Mouse (Mus musculus): ENCODE data around the gene Olfr1113. TPM values are rescaled to one million over a fixed set of nuclear protein-coding genes. Genes with fewer than 3 reads are reported as not detected.
"Not testable (repeated sequence)": the region's sequence is repeated elsewhere in the genome, so short reads cannot be mapped to it uniquely, and the experiment has no call there.

Gene Olfr1113
- polyA plus RNA-seq (2014; fragmentation: Nextera tagmentation; extraction: Ambion mirVana): not detected in 2 replicates

DNA sequence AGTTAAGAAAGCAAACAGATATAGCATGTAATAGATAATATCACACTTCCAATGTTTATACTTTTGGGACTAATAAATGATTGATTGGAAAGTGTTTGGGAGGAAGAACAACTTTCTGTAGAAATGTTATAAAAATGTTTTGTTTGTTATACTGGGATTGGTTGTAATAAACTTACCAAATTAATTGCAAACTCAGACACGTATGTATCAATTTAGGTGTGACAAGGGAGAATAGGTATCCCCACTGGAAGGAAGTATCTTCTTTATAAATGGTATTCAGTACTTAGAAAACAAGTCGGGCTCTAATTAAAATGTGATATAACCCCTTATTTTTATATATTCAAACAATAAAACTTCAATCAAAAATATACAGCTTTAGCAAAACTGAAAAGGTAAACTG lies at the start of gene Olfr1113:
Gene Olfr1113 (plus strand): TSS at position 301 of the 400 bp plus-strand sequence.
- Histone ChIP-seq H3K27me3 (replicated peaks; ENCODE audit: control insufficient read depth, insufficient read depth, low read length) (no peaks in the 10 kb centered on the region), H3K9ac (ENCODE audit: low read depth, low read length) (no peak within 1 kb of the TSS), H3K9me3 (ENCODE audit: control insufficient read depth, low read length) (no peaks in the 10 kb centered on the region), H3K4me1 (replicated peaks; ENCODE audit: control insufficient read depth, insufficient read depth, low read length) (no peaks in the 10 kb centered on the region), H3K36me3 (ENCODE audit: control insufficient read depth, insufficient read depth, low read length) (no peaks in the 10 kb centered on the region), H3K4me3 (ENCODE audit: low read depth, low read length) (no peak within 1 kb of the TSS), H3K4me2 (no peak within 1 kb of the TSS), H3K27ac (ENCODE audit: low read depth, low read length) (no peak within 1 kb of the TSS)
- WGBS: 76% methylated on average over 2 of the region's 2 CpGs
- DNase-seq (ENCODE audit: low spot score) (no peak), ATAC-seq (replicated peaks; ENCODE audit: low FRiP score) (no peak)

DNA sequence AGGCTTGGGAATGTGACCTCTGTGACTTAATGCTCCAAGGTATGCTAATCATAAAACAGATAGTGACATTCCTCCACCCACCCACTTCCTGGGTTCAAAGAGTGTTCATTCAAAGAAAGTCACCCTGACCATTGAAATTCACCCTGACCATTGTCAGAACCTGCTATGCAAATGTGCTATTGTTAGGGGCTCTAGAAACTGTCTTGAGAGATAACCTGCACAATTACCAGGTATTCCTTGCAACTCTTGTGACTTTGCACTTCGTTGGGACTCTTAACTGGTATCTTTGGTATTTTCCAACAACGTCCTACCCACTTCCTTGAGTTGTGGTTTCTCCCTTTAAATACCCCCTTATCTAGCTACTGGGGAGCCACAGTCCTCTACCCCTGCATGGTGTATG lies 41.0 kb upstream of the Olfr1113 start:
- H3K4me3 ChIP-seq (ENCODE audit: low read depth, low read length): not testable (repeated sequence)

DNA sequence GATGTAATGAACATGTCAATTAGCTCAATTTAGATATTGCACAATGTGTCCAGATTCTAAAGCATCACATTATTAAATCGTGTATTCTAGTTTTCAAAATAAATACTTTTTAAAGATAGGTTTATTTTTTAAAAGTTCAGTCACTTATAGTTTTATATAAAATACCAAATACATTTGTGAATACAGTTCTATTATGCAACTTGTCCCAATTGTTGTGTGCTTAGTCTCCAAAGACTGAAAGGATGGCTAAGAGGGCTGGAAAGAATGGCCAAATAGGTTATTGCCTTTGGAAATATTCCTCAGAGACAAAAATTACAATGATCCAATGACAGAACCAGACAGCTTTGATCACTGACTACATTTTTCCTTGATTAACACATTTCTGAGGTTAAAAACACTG lies 21.3 kb upstream of the Olfr1113 start, which contains the start of gene Olfr1112:
Gene Olfr1112 (plus strand): TSS at position 301 of the 400 bp plus-strand sequence.
- no peaks in the 10 kb centered on the region for H3K4me1 ChIP-seq (replicated peaks; ENCODE audit: control insufficient read depth, insufficient read depth, low read length)
- H3K9me3 ChIP-seq (ENCODE audit: control insufficient read depth, low read length): no peaks in the 10 kb centered on the region
- no peak within 1 kb of the TSS for H3K4me3 ChIP-seq (ENCODE audit: low read depth, low read length)
- no peak for DNase-seq (ENCODE audit: low spot score)
- WGBS: 78% methylated on average over 1 of the region's 1 CpGs
- H3K36me3 ChIP-seq (ENCODE audit: control insufficient read depth, insufficient read depth, low read length): no peaks in the 10 kb centered on the region
- no peaks in the 10 kb centered on the region for H3K27me3 ChIP-seq (replicated peaks; ENCODE audit: control insufficient read depth, insufficient read depth, low read length)
- ATAC-seq (replicated peaks; ENCODE audit: low FRiP score): no peak
- no peak within 1 kb of the TSS for H3K4me2 ChIP-seq
- no peak within 1 kb of the TSS for H3K9ac ChIP-seq (ENCODE audit: low read depth, low read length)
- H3K27ac ChIP-seq (ENCODE audit: low read depth, low read length): no peak within 1 kb of the TSS

More for the DNA sequence above, 41.0 kb upstream of the Olfr1113 start:
- H3K4me2 ChIP-seq; ATAC-seq (replicated peaks; ENCODE audit: low FRiP score); H3K36me3 ChIP-seq (ENCODE audit: control insufficient read depth, insufficient read depth, low read length); DNase-seq (ENCODE audit: low spot score); H3K27me3 ChIP-seq (replicated peaks; ENCODE audit: control insufficient read depth, insufficient read depth, low read length); H3K9me3 ChIP-seq (ENCODE audit: control insufficient read depth, low read length); H3K27ac ChIP-seq (ENCODE audit: low read depth, low read length); H3K9ac ChIP-seq (ENCODE audit: low read depth, low read length); H3K4me1 ChIP-seq (replicated peaks; ENCODE audit: control insufficient read depth, insufficient read depth, low read length): not testable (repeated sequence)
- 72% methylated on average over 2 of the region's 2 CpGs for WGBS

DNA sequence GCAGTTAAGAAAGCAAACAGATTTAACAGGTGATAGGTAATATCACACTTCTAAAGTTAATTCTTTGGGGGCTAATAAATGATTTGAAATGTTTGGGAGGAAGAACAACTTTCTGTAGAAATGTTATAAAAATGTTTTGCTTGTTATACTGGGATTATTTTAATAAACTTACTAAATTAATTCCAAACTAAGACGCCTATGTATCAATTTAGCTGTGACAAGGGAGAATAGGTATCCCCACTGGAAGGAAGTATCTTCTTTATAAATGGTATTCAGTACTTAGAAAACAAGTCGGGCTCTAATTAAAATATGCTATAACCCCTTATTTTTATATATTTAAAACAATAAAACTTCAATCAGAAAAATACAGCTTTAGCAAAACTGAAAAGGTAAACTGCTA lies 38.9 kb downstream of the Olfr1113 start, which contains the start of gene Olfr1115:
Gene Olfr1115 (plus strand): TSS at position 301 of the 400 bp plus-strand sequence.
- ATAC-seq (replicated peaks; ENCODE audit: low FRiP score): no peak
- Histone ChIP-seq H3K4me3 (ENCODE audit: low read depth, low read length) (no peak within 1 kb of the TSS), H3K9ac (ENCODE audit: low read depth, low read length) (no peak within 1 kb of the TSS), H3K9me3 (ENCODE audit: control insufficient read depth, low read length) (no peaks in the 10 kb centered on the region), H3K4me2 (no peak within 1 kb of the TSS), H3K27ac (ENCODE audit: low read depth, low read length) (no peak within 1 kb of the TSS), H3K4me1 (replicated peaks; ENCODE audit: control insufficient read depth, insufficient read depth, low read length) (no peaks in the 10 kb centered on the region), H3K27me3 (replicated peaks; ENCODE audit: control insufficient read depth, insufficient read depth, low read length) (no peaks in the 10 kb centered on the region), H3K36me3 (ENCODE audit: control insufficient read depth, insufficient read depth, low read length) (no peaks in the 10 kb centered on the region)
- WGBS: 73% methylated on average over 2 of the region's 2 CpGs
- no peak for DNase-seq (ENCODE audit: low spot score)

Small RNA genes within 50 kb of the gene (microRNA-seq; reads per million reads assigned to microRNA genes)
- not detected for gene Gm27438 (ENCODE audit: borderline number of aligned reads)

Other genes with a start within 250 kb of the Olfr1113 start
- not detected in 2 replicates for gene Olfr1099, start 248.3 kb upstream of the Olfr1113 start, polyA plus RNA-seq (2014; fragmentation: Nextera tagmentation; extraction: Ambion mirVana)
- not detected in 2 replicates for gene Olfr1100, start 229.0 kb upstream of the Olfr1113 start, polyA plus RNA-seq (2014; fragmentation: Nextera tagmentation; extraction: Ambion mirVana)
- gene Olfr1101, start 217.7 kb upstream of the Olfr1113 start, polyA plus RNA-seq (2014; fragmentation: Nextera tagmentation; extraction: Ambion mirVana): not detected in 2 replicates
- gene Olfr1102, start 210.6 kb upstream of the Olfr1113 start, polyA plus RNA-seq (2014; fragmentation: Nextera tagmentation; extraction: Ambion mirVana): not detected in 2 replicates
- gene Olfr1104, start 181.9 kb upstream of the Olfr1113 start, polyA plus RNA-seq (2014; fragmentation: Nextera tagmentation; extraction: Ambion mirVana): not detected in 2 replicates
- gene Olfr1105, start 172.4 kb upstream of the Olfr1113 start, polyA plus RNA-seq (2014; fragmentation: Nextera tagmentation; extraction: Ambion mirVana): not detected in 2 replicates
- gene Olfr1106, start 156.7 kb upstream of the Olfr1113 start, polyA plus RNA-seq (2014; fragmentation: Nextera tagmentation; extraction: Ambion mirVana): not detected in 2 replicates
- not detected in 2 replicates for gene Olfr1107, start 133.2 kb upstream of the Olfr1113 start, polyA plus RNA-seq (2014; fragmentation: Nextera tagmentation; extraction: Ambion mirVana)
- not detected in 2 replicates for gene Olfr1109, start 113.0 kb upstream of the Olfr1113 start, polyA plus RNA-seq (2014; fragmentation: Nextera tagmentation; extraction: Ambion mirVana)
- gene Olfr259, start 94.4 kb upstream of the Olfr1113 start, polyA plus RNA-seq (2014; fragmentation: Nextera tagmentation; extraction: Ambion mirVana): not detected in 2 replicates
- not detected in 2 replicates for gene Olfr1110, start 68.7 kb upstream of the Olfr1113 start, polyA plus RNA-seq (2014; fragmentation: Nextera tagmentation; extraction: Ambion mirVana)
- gene Olfr1111, start 56.3 kb upstream of the Olfr1113 start, polyA plus RNA-seq (2014; fragmentation: Nextera tagmentation; extraction: Ambion mirVana): not detected in 2 replicates
- not detected in 2 replicates for gene Olfr1112, start 21.2 kb upstream of the Olfr1113 start, polyA plus RNA-seq (2014; fragmentation: Nextera tagmentation; extraction: Ambion mirVana)
- gene Olfr1115, start 39.0 kb downstream of the Olfr1113 start, polyA plus RNA-seq (2014; fragmentation: Nextera tagmentation; extraction: Ambion mirVana): not detected in 2 replicates
- gene Olfr1116, start 58.6 kb downstream of the Olfr1113 start, polyA plus RNA-seq (2014; fragmentation: Nextera tagmentation; extraction: Ambion mirVana): not detected in 2 replicates
- gene Olfr1118, start 98.6 kb downstream of the Olfr1113 start, polyA plus RNA-seq (2014; fragmentation: Nextera tagmentation; extraction: Ambion mirVana): not detected in 2 replicates
- not detected in 2 replicates for gene Olfr1120, start 145.8 kb downstream of the Olfr1113 start, polyA plus RNA-seq (2014; fragmentation: Nextera tagmentation; extraction: Ambion mirVana)
- not detected in 2 replicates for gene Olfr1121, start 160.9 kb downstream of the Olfr1113 start, polyA plus RNA-seq (2014; fragmentation: Nextera tagmentation; extraction: Ambion mirVana)
- gene Olfr1122, start 176.9 kb downstream of the Olfr1113 start, polyA plus RNA-seq (2014; fragmentation: Nextera tagmentation; extraction: Ambion mirVana): not detected in 2 replicates
- gene Olfr1123, start 207.7 kb downstream of the Olfr1113 start, polyA plus RNA-seq (2014; fragmentation: Nextera tagmentation; extraction: Ambion mirVana): not detected in 2 replicates
- gene Olfr1124, start 221.3 kb downstream of the Olfr1113 start, polyA plus RNA-seq (2014; fragmentation: Nextera tagmentation; extraction: Ambion mirVana): not detected in 2 replicates
- gene Olfr1126, start 245.0 kb downstream of the Olfr1113 start, polyA plus RNA-seq (2014; fragmentation: Nextera tagmentation; extraction: Ambion mirVana): not detected in 2 replicates